Mouse (Mus musculus) embryo, embryonic 11 days (tissue): ENCODE measurements around the gene Tcf20.

Experiments
- DNase-seq: peaks from one replicate; pipeline ENCODE4 v3.0.0-alpha.2; 2015

The Tcf20 gene

GRCm38 (mm10) chr15:82987732-82988112, at the start of gene Tcf20:
Tcf20 (minus strand) TSS chr15:82987872.
- peak; percentile 96 for DNase-seq

- DNase-seq, result no peak
These were observed 49.3 kb upstream of the Tcf20 start for GRCm38 (mm10) chr15:83036900-83037519.

GRCm38 (mm10) chr15:83036089-83036488, 48.4 kb upstream of the Tcf20 start:
- no peak for DNase-seq

- DNase-seq, result peak; percentile 67
These were observed 46.8 kb upstream of the Tcf20 start for GRCm38 (mm10) chr15:83034275-83034977.

- no peak for DNase-seq
These were observed 45.4 kb upstream of the Tcf20 start, which contains the start of gene Nfam1 for GRCm38 (mm10) chr15:83032981-83033541. Nfam1 (minus strand) TSS chr15:83033306.

- DNase-seq, result no peak
These were observed 43.2 kb upstream of the Tcf20 start for GRCm38 (mm10) chr15:83030884-83031283.

- peak; percentile 64 for DNase-seq
These were observed 42.4 kb upstream of the Tcf20 start for GRCm38 (mm10) chr15:83029725-83030718.

GRCm38 (mm10) chr15:83026129-83026528, 38.5 kb upstream of the Tcf20 start:
- no peak for DNase-seq

- peak; percentile 74 for DNase-seq
These were observed 37.5 kb upstream of the Tcf20 start for GRCm38 (mm10) chr15:83025041-83025760.

- no peak for DNase-seq
These were observed 35.3 kb upstream of the Tcf20 start for GRCm38 (mm10) chr15:83022947-83023346.

- DNase-seq, result peak; percentile 64
These were observed 23.5 kb upstream of the Tcf20 start for GRCm38 (mm10) chr15:83010990-83011664.

- no peak for DNase-seq
These were observed 22.8 kb upstream of the Tcf20 start for GRCm38 (mm10) chr15:83010423-83010822.

- no peak for DNase-seq
These were observed 21.9 kb upstream of the Tcf20 start for GRCm38 (mm10) chr15:83009532-83009931.

- no peak for DNase-seq
These were observed 21.2 kb upstream of the Tcf20 start for GRCm38 (mm10) chr15:83008761-83009423.

- DNase-seq, result no peak
These were observed 19.8 kb upstream of the Tcf20 start for GRCm38 (mm10) chr15:83007346-83007920.

- DNase-seq, result peak; percentile 72
These were observed 15.2 kb upstream of the Tcf20 start for GRCm38 (mm10) chr15:83002665-83003548.

GRCm38 (mm10) chr15:82998811-82999221, 11.1 kb upstream of the Tcf20 start:
- DNase-seq, result no peak

- no peak for DNase-seq
These were observed 8.8 kb upstream of the Tcf20 start for GRCm38 (mm10) chr15:82996431-82996830.

GRCm38 (mm10) chr15:82995239-82995638, 7.6 kb upstream of the Tcf20 start:
- no peak for DNase-seq

- DNase-seq, result no peak
These were observed 5.2 kb upstream of the Tcf20 start for GRCm38 (mm10) chr15:82992911-82993310.
